Mouse (Mus musculus) CH12.LX (cell line): Measurements from ENCODE around the gene Spsb4.

Experiments
- CTCF ChIP-seq, 2 experiments: IDR thresholded peaks in 1 of 2; conservative IDR thresholded peaks in 1 of 2; 2 replicates each; pipeline ENCODE4 v1.5.1; 2011 to 2012; ENCODE audit warnings: low read depth in 2 of 2, low read length in 2 of 2, improper control_type of control experiment in 1 of 2, inconsistent platforms in 1 of 2, mild to moderate bottlenecking in 1 of 2, moderate library complexity in 1 of 2
- E2F4 ChIP-seq: IDR thresholded peaks from 2 replicates; pipeline ENCODE4 v1.6.1; 2011; ENCODE audit warnings: low read depth, low read length, improper control_type of control experiment; ENCODE audit not compliant: insufficient replicate concordance
- EP300 ChIP-seq: IDR thresholded peaks from 2 replicates; pipeline ENCODE4 v1.6.1; 2011; ENCODE audit warnings: low read length, improper control_type of control experiment
- KAT2A ChIP-seq: IDR thresholded peaks from 2 replicates; pipeline ENCODE4 v1.6.1; 2012; ENCODE audit warnings: low read length, improper control_type of control experiment, inconsistent platforms; ENCODE audit not compliant: insufficient replicate concordance
- MAX ChIP-seq: IDR thresholded peaks from 2 replicates; pipeline ENCODE4 v1.6.1; 2011; ENCODE audit warnings: low read length, improper control_type of control experiment
- TBP ChIP-seq: conservative IDR thresholded peaks from 2 replicates; pipeline ENCODE4 v1.6.1; 2011; ENCODE audit warnings: low read depth, low read length, improper control_type of control experiment
- TCF12 ChIP-seq: IDR thresholded peaks from 2 replicates; pipeline ENCODE4 v1.6.1; 2014; ENCODE audit warnings: low read depth, mild to moderate bottlenecking, inconsistent platforms, low read length, improper control_type of control experiment
- USF1 ChIP-seq: IDR thresholded peaks from 2 replicates; pipeline ENCODE4 v1.6.1; 2014; ENCODE audit warnings: low read depth, mild to moderate bottlenecking, inconsistent platforms, low read length, improper control_type of control experiment
- ZNF384 ChIP-seq: IDR thresholded peaks from 2 replicates; pipeline ENCODE4 v1.6.1; 2012; ENCODE audit warnings: low read depth, low read length, improper control_type of control experiment, inconsistent platforms

GRCm38 (mm10) chr9:97019231-97019630 lies 588 bp upstream of the Spsb4 start:
- TF ChIP-seq TCF12 = no peak
- TF ChIP-seq ZNF384 = no peak
- no peak for TF ChIP-seq EP300
- TF ChIP-seq CTCF (conservative IDR thresholded peaks at IDR 0.05 in 1 of 2, IDR thresholded peaks at IDR 0.05 in 1 of 2; ENCODE audit: low read depth in 2 of 2, low read length in 2 of 2) = no peak
- no peak for TF ChIP-seq USF1
- TF ChIP-seq E2F4 = no peak
- TF ChIP-seq MAX = no peak
- TF ChIP-seq KAT2A = no peak
- no peak for TF ChIP-seq TBP
